Mouse (Mus musculus): ENCODE measurements around the gene Btrc.

- no peak for TF ChIP-seq GATA1 (IDR thresholded peaks at IDR 0.05; ENCODE audit: borderline replicate concordance, low read length)
- TF ChIP-seq FLI1 (IDR thresholded peaks at IDR 0.05; ENCODE audit: low read length), result no peak
Measured at GRCm38 (mm10) chr19:45560153-45560890, 196.8 kb downstream of the Btrc start, which contains the start of the genes Poll and Gm17018.
